Comparison of ENCODE assay signal across 9 mouse cellular contexts in genomic region chr5:74536180-74536947, GRCm38 (mm10). TPM values are rescaled to one million over a fixed set of nuclear protein-coding genes. Genes with fewer than 3 reads are reported as not detected.
A peak's percentile ranks its signal among the peaks of the same experiment; 100 is the strongest.
DNase-seq lines count a peak whose midpoint lies in the region; ATAC-seq and TF ChIP-seq lines count a peak whose summit lies in the region.
"Had no signal": no experiment of that assay in that cellular context is flagged by ENCODE, and none has a peak within 500 bp of the region (broad histone marks: within the 10 kb centered on the region; RNA-seq: fewer than 3 reads in every experiment).

No protein-coding gene starts in this region.

- no peak for TF ChIP-seq POLR2A in embryonic fibroblast, embryonic 13.5 days (IDR thresholded peaks at IDR 0.05; ENCODE audit: low read depth, low read length)

- peak overlapping the region; percentile 93 for H3K9ac ChIP-seq in liver, embryonic 12.5 days

- peak overlapping the region; percentile 96 for H3K4me3 ChIP-seq in embryonic fibroblast, embryonic 13.5 days (ENCODE audit: insufficient read depth, low read length)
- peak overlapping the region; percentile 93 for H3K4me3 ChIP-seq in liver, embryonic 12.5 days

- peaks cover 35% of the 10 kb centered on the region for H3K36me3 ChIP-seq in liver, embryonic 12.5 days

- no peaks in the 10 kb centered on the region for H3K9me3 ChIP-seq in liver, embryonic 12.5 days (replicated peaks)

- ATAC-seq in liver, embryonic 12.5 days = no peak
- ATAC-seq in megakaryocyte-erythroid progenitor cell, adult 5-6 weeks (replicated peaks; ENCODE audit: low FRiP score, low TSS enrichment, poor library complexity, severe bottlenecking) = no peak

- H3K27ac ChIP-seq in embryonic fibroblast, embryonic 13.5 days (ENCODE audit: insufficient read depth, low read length) = no peak overlapping the region
- peak overlapping the region; percentile 95 for H3K27ac ChIP-seq in liver, embryonic 12.5 days

- peak overlapping the region; percentile 77 for H3K4me2 ChIP-seq in liver, embryonic 12.5 days

- 35% methylated on average over 12 of the region's 12 CpGs for WGBS in liver, embryonic 12.5 days (ENCODE audit: insufficient replicate concordance)

- H3K27me3 ChIP-seq in liver, embryonic 12.5 days (replicated peaks) = no peaks in the 10 kb centered on the region
- H3K27me3 ChIP-seq: Patski had no signal

- no peak for TF ChIP-seq CTCF in embryonic fibroblast, embryonic 13.5 days (IDR thresholded peaks at IDR 0.05; ENCODE audit: borderline replicate concordance, insufficient read depth, low read length)

- H3K4me1 ChIP-seq in embryonic fibroblast, embryonic 13.5 days (ENCODE audit: control insufficient read depth, insufficient read depth, low read length) = peaks cover 3% of the 10 kb centered on the region; the same call in 1 of the 2 replicates
- peaks cover 34% of the 10 kb centered on the region for H3K4me1 ChIP-seq in liver, embryonic 12.5 days

- peak; percentile 23 for DNase-seq in cerebellum, adult 9-10 months
- no peak for DNase-seq in cerebellum, adult 18-20 months
- peak; percentile 67 for DNase-seq in 416B (ENCODE audit: low read depth)
- no peak for DNase-seq in ovary, postnatal 10 days (ENCODE audit: low spot score)
- DNase-seq in right cerebral cortex, postnatal 36 days (ENCODE audit: low spot score in 2 of 2) = no peak

RNA-seq across cellular contexts. Expression of gene Fip1l1, which starts 1.1 kb away (rescaled TPM):
- 82.6 and 97.4 TPM in 2 replicates for polyA plus RNA-seq in embryonic fibroblast, embryonic 13.5 days (2011; ENCODE audit: insufficient read length, low read depth, missing spikeins)
- 63.3 and 66.8 TPM in 2 replicates for polyA plus RNA-seq in liver, embryonic 12.5 days (2016; fragmentation: Nextera tagmentation; extraction: Ambion mirVana)
- total RNA-seq in megakaryocyte-erythroid progenitor cell, adult 5-6 weeks (2014; fragmentation: Nextera tagmentation) = 90.0 and 106 TPM in 2 replicates
- 188 and 247 TPM in 2 replicates for total RNA-seq in megakaryocyte-erythroid progenitor cell, adult 5-6 weeks (2017)

RNA-seq across cellular contexts. Expression of gene Scfd2, which starts 4.8 kb away (rescaled TPM):
- 7.8 and 11.4 TPM in 2 replicates for polyA plus RNA-seq in embryonic fibroblast, embryonic 13.5 days (2011; ENCODE audit: insufficient read length, low read depth, missing spikeins)
- polyA plus RNA-seq in liver, embryonic 12.5 days (2016; fragmentation: Nextera tagmentation; extraction: Ambion mirVana) = 16.1 and 19.2 TPM in 2 replicates
- total RNA-seq in megakaryocyte-erythroid progenitor cell, adult 5-6 weeks (2014; fragmentation: Nextera tagmentation) = 20.9 and 30.1 TPM in 2 replicates
- 17.0 and 22.6 TPM in 2 replicates for total RNA-seq in megakaryocyte-erythroid progenitor cell, adult 5-6 weeks (2017)

Comparison
In these comparisons a context has a peak if more than half of its experiments do, and no peak if none do; other contexts are left out.
1. DNase-seq: peak in cerebellum, adult 9-10 months (single experiment) and 416B (single experiment); none in cerebellum, adult 18-20 months (0 of 2), ovary, postnatal 10 days (single experiment) and right cerebral cortex, postnatal 36 days (0 of 2).